Mouse (Mus musculus) E14TG2a.4 (cell line): ENCODE measurements around the gene Ddx56.

Source experiments
- CTCF ChIP-seq: conservative IDR thresholded peaks from 2 replicates; pipeline ENCODE4 v1.5.1; 2014; ENCODE audit warnings: low read length
- NANOG ChIP-seq: IDR thresholded peaks from 2 replicates; pipeline ENCODE4 v1.6.1; 2014; ENCODE audit warnings: borderline replicate concordance, low read length, mixed read lengths
- POU5F1 ChIP-seq: IDR thresholded peaks from 2 replicates; pipeline ENCODE4 v1.6.1; 2014; ENCODE audit warnings: low read length, borderline replicate concordance

- TF ChIP-seq CTCF (no peak), NANOG (no peak), POU5F1 (no peak)
Observed at GRCm38 (mm10) chr11:6290138-6290537, 22.6 kb upstream of the Ddx56 start.
